Mouse (Mus musculus) hindbrain, embryonic 14.5 days (tissue): ENCODE data around the gene Mcts2. TPM values are rescaled to one million over a fixed set of nuclear protein-coding genes. Genes with fewer than 3 reads are reported as not detected.

Experiments used
- ATAC-seq: fragments of 200-750 bp; cut with Nextera tagmentation; 2 replicates; pipeline ENCODE4 v1.8.0; 2017; ENCODE audit warnings: moderate number of reproducible peaks, mild to moderate bottlenecking, moderate TSS enrichment, moderate library complexity; ENCODE audit not compliant: low FRiP score
- DNase-seq: peaks from one replicate; pipeline ENCODE4 v3.0.0-alpha.2; 2015; ENCODE audit warnings: low spot score
- H3K27ac ChIP-seq: fragments of 300-500 bp; sonication (generic); 2 replicates; pipeline ENCODE4 v1.5.1; 2014; ENCODE audit warnings: mild to moderate bottlenecking, moderate library complexity
- H3K27me3 ChIP-seq: fragments of 300-500 bp; sonication (generic); 2 replicates; pipeline ENCODE4 v1.6.1; 2014; ENCODE audit warnings: mild to moderate bottlenecking, low read length, mixed read lengths; ENCODE audit not compliant: control insufficient read depth, insufficient read depth
- H3K36me3 ChIP-seq: fragments of 300-500 bp; sonication (generic); replicated peaks from 2 replicates; pipeline ENCODE4 v1.6.1; 2014; ENCODE audit not compliant: control insufficient read depth, insufficient read depth
- H3K4me1 ChIP-seq: fragments of 300-500 bp; sonication (generic); replicated peaks from 2 replicates; pipeline ENCODE4 v1.6.1; 2014; ENCODE audit warnings: antibody characterized with exemption, low read length, mixed read lengths; ENCODE audit not compliant: control insufficient read depth, insufficient read depth
- H3K4me2 ChIP-seq: fragments of 300-500 bp; sonication (generic); replicated peaks from 2 replicates; pipeline ENCODE4 v1.6.1; 2014; ENCODE audit warnings: mild to moderate bottlenecking, moderate library complexity
- H3K4me3 ChIP-seq: fragments of 300-500 bp; sonication (generic); replicated peaks from 2 replicates; pipeline ENCODE4 v1.5.1; 2014; ENCODE audit warnings: mild to moderate bottlenecking, low read length
- H3K9ac ChIP-seq: fragments of 300-500 bp; sonication (generic); 2 replicates; pipeline ENCODE4 v1.6.1; 2014
- H3K9me3 ChIP-seq: fragments of 300-500 bp; sonication (generic); 2 replicates; pipeline ENCODE4 v1.6.1; 2016; ENCODE audit warnings: low read length; ENCODE audit not compliant: control insufficient read depth
- WGBS: fragments of 180-500 bp; shearing (Covaris S2); extraction: QIAGEN DNeasy Blood & Tissue Kit; methylation state at CpG from one replicate; pipeline ENCODE4 v1.1.7; 2014; 5-methylcytosine and 5-hydroxymethylcytosine counted together
- polyA plus RNA-seq: library from polyadenylated mRNA; unstranded; fragments of >200 nt; fragmentation: Nextera tagmentation; extraction: Ambion mirVana; gene quantifications from 2 replicates; pipeline ENCODE4 v1.2.1, GENCODE M21; 2014

Gene Mcts2
- polyA plus RNA-seq, 1 experiment from 2014 or later, result 41.9 TPM

GRCm38 (mm10) chr2:152696476-152697164 lies 9.8 kb downstream of the Mcts2 start:
- Histone ChIP-seq H3K4me1 (0 out of 2 replicates have a peak, but pooled peaks cover 5% of the 10 kb centered on the region), H3K27ac (peak overlapping the region; percentile 63), H3K9me3 (no peaks in the 10 kb centered on the region), H3K36me3 (peaks cover 75% of the 10 kb centered on the region), H3K4me2 (no peak overlapping the region), H3K4me3 (no peak overlapping the region), H3K27me3 (no peaks in the 10 kb centered on the region), H3K9ac (peak overlapping the region; percentile 56)
- peak; percentile 61 for ATAC-seq
- 42% methylated on average over 20 of the region's 20 CpGs for WGBS
- DNase-seq, result peak; percentile 94

DNA sequence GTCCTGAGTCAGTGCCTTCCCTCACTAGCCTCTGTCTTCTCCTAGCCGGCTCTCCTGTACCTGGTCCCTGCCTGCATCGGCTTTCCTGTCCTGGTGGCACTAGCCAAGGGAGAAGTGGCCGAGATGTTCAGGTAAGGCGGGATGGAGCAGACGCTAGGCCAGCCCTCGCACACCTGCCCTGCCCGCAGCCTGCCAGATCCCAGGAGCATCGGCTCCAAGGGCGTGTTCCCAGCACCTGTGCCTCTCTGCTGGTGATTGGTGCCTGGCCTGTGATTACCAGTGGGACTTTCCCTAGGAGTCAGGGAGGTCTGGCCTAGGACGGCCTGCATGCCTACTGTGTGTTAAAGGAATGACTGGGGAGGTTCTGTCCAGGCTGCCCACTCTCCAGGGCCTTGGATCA lies 13.3 kb downstream of the Mcts2 start:
- no peak overlapping the region for H3K9ac ChIP-seq
- no peak for DNase-seq
- no peaks in the 10 kb centered on the region for H3K4me1 ChIP-seq
- H3K36me3 ChIP-seq, result peaks cover 97% of the 10 kb centered on the region
- ATAC-seq, result no peak
- no peaks in the 10 kb centered on the region for H3K27me3 ChIP-seq
- H3K9me3 ChIP-seq, result no peaks in the 10 kb centered on the region
- H3K4me2 ChIP-seq, result no peak overlapping the region
- no peak overlapping the region for H3K4me3 ChIP-seq
- H3K27ac ChIP-seq, result no peak overlapping the region
- 97% methylated on average over 10 of the region's 10 CpGs for WGBS

- no peak for ATAC-seq
- WGBS, result 92% methylated on average over 8 of the region's 8 CpGs
- Histone ChIP-seq H3K36me3 (peaks cover 97% of the 10 kb centered on the region), H3K9ac (no peak overlapping the region), H3K4me1 (0 out of 2 replicates have a peak, but pooled peaks cover 3% of the 10 kb centered on the region), H3K27ac (no peak overlapping the region), H3K4me3 (no peak overlapping the region), H3K4me2 (no peak overlapping the region), H3K9me3 (no peaks in the 10 kb centered on the region), H3K27me3 (no peaks in the 10 kb centered on the region)
- DNase-seq, result no peak
These were observed 13.9 kb downstream of the Mcts2 start for GRCm38 (mm10) chr2:152700725-152701124.

- Histone ChIP-seq H3K9ac (no peak overlapping the region), H3K27me3 (no peaks in the 10 kb centered on the region), H3K9me3 (no peaks in the 10 kb centered on the region), H3K27ac (no peak overlapping the region), H3K36me3 (peaks cover 73% of the 10 kb centered on the region), H3K4me2 (no peak overlapping the region), H3K4me1 (peaks cover 20% of the 10 kb centered on the region), H3K4me3 (no peak overlapping the region)
- 91% methylated on average over 21 of the region's 21 CpGs for WGBS
- DNase-seq (no peak), ATAC-seq (no peak)
These were observed 16.9 kb downstream of the Mcts2 start for GRCm38 (mm10) chr2:152703596-152704255.

DNA sequence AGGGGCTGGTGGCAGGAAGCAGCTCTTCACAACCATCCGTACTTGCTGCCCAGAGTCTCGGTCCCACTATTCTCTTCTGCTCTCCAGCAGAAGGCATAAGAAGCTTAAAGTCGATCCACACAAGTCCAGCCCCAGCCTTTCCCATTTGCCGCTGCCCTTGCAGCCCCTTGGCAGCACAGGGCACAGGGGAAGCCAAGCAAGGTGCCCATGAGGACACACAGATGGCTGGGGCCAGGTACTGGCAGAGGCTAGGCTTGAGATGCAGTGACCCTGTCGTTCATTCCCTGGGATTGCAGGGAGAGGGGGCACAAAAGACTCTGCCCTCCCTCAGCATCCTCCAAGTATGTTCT lies 17.4 kb downstream of the Mcts2 start:
- no peak overlapping the region for H3K9ac ChIP-seq
- H3K9me3 ChIP-seq, result no peaks in the 10 kb centered on the region
- H3K27me3 ChIP-seq, result no peaks in the 10 kb centered on the region
- peaks cover 20% of the 10 kb centered on the region for H3K4me1 ChIP-seq
- ATAC-seq (no peak), DNase-seq (no peak)
- peaks cover 68% of the 10 kb centered on the region for H3K36me3 ChIP-seq
- no peak overlapping the region for H3K4me3 ChIP-seq
- H3K4me2 ChIP-seq, result no peak overlapping the region
- H3K27ac ChIP-seq, result no peak overlapping the region
- WGBS, result 81% methylated on average over 5 of the region's 5 CpGs

DNA sequence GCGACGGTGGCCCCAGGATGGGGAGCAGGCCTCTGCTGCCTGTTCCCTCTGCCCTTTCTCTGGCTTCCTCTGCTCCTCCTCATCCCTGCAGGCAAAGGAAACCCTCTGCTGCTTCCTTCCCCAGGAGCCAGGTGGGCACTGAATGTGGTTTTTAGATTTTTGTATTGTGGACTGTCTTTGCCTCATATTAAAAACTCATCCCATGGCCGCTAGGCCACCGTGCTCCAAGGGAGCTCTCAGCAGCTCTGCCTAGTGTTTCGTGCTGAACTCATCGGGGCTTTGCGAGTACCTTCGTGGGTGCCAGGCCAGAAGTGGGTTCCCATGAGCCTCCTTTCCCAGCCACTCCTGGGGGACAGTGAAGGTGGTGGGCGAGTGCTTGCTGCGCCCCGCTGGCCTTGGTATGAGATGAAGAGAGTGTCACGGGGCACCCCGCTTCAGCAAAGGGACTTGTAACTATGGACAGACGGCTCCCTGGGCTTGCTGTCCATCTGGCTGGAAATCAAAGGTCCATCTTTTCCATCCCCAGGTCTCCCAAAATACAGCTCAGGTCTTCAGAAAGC lies 18.1 kb downstream of the Mcts2 start:
- Histone ChIP-seq H3K9me3 (no peaks in the 10 kb centered on the region), H3K4me2 (no peak overlapping the region), H3K4me3 (no peak overlapping the region), H3K27me3 (no peaks in the 10 kb centered on the region), H3K36me3 (peaks cover 62% of the 10 kb centered on the region), H3K9ac (0 out of 2 replicates have a peak overlapping the region, but pooled peaks have one; percentile 11), H3K4me1 (peaks cover 20% of the 10 kb centered on the region), H3K27ac (peak overlapping the region; percentile 88)
- 89% methylated on average over 14 of the region's 14 CpGs for WGBS
- DNase-seq (no peak), ATAC-seq (no peak)

GRCm38 (mm10) chr2:152705993-152706571 lies 19.2 kb downstream of the Mcts2 start:
- H3K4me1 ChIP-seq, result peaks cover 20% of the 10 kb centered on the region
- no peak overlapping the region for H3K4me3 ChIP-seq
- H3K9ac ChIP-seq, result peak overlapping the region; percentile 57; the same call in 1 of the 2 replicates
- WGBS, result 44% methylated on average over 22 of the region's 22 CpGs
- DNase-seq (peak; percentile 44), ATAC-seq (peak; percentile 60)
- peak overlapping the region; percentile 88 for H3K27ac ChIP-seq
- peaks cover 50% of the 10 kb centered on the region for H3K36me3 ChIP-seq
- no peaks in the 10 kb centered on the region for H3K27me3 ChIP-seq
- H3K9me3 ChIP-seq, result no peaks in the 10 kb centered on the region
- no peak overlapping the region for H3K4me2 ChIP-seq

- peak overlapping the region; percentile 88 for H3K27ac ChIP-seq
- H3K4me2 ChIP-seq, result peak overlapping the region; percentile 58
- peak; percentile 50 for DNase-seq
- no peaks in the 10 kb centered on the region for H3K27me3 ChIP-seq
- peaks cover 39% of the 10 kb centered on the region for H3K36me3 ChIP-seq
- peak overlapping the region; percentile 57 for H3K9ac ChIP-seq
- no peak for ATAC-seq
- peaks cover 20% of the 10 kb centered on the region for H3K4me1 ChIP-seq
- 16% methylated on average over 7 of the region's 7 CpGs for WGBS
- H3K9me3 ChIP-seq, result no peaks in the 10 kb centered on the region
- peak overlapping the region; percentile 36 for H3K4me3 ChIP-seq
These were observed 20.4 kb downstream of the Mcts2 start for GRCm38 (mm10) chr2:152707186-152707585.

DNA sequence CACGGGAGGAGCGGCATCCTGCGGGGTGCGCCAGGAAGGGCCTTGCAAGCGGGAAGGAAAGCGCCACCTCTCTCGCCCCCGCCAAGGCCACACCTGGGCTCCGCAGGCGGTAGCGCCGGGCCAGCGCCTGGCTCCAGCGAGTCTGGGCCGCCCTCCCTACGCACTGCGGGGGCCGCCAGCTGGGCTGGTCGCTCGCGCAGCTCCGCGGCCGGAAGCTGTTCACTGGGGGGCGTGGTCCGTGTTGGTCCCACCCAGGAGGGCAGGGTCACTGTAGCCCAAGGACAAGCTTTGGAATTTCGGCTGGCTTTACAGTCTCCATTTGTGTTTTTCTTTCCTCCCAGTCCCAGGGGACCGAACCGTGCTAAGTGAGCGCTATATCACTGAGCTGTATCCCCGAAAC lies 20.8 kb downstream of the Mcts2 start:
- peak overlapping the region; percentile 36 for H3K4me3 ChIP-seq
- H3K27ac ChIP-seq, result peak overlapping the region; percentile 88
- DNase-seq (peak; percentile 78), ATAC-seq (peak; percentile 89)
- H3K9me3 ChIP-seq, result no peaks in the 10 kb centered on the region
- peak overlapping the region; percentile 58 for H3K4me2 ChIP-seq
- peaks cover 35% of the 10 kb centered on the region for H3K36me3 ChIP-seq
- no peaks in the 10 kb centered on the region for H3K27me3 ChIP-seq
- 3% methylated on average over 29 of the region's 31 CpGs for WGBS
- peak overlapping the region; percentile 57 for H3K9ac ChIP-seq
- H3K4me1 ChIP-seq, result peaks cover 20% of the 10 kb centered on the region
